Mouse (Mus musculus): ENCODE data around the gene Alg9. TPM values are rescaled to one million over a fixed set of nuclear protein-coding genes. Genes with fewer than 3 reads are reported as not detected.

Gene Alg9
- polyA plus RNA-seq, 1 experiment: 23.2 TPM

- H3K27me3 ChIP-seq (ENCODE audit: control insufficient read depth, insufficient read depth, low read length): no peaks in the 10 kb centered on the region
- DNase-seq: no peak
- no peak overlapping the region for H3K27ac ChIP-seq (ENCODE audit: control insufficient read depth, insufficient read depth, low read length)
- 79% methylated on average over 5 of the region's 5 CpGs for WGBS
- H3K36me3 ChIP-seq (ENCODE audit: control insufficient read depth, insufficient read depth, low read length): peaks cover 9% of the 10 kb centered on the region; the same call in 1 of the 2 replicates
- TF ChIP-seq CTCF (IDR thresholded peaks at IDR 0.05; ENCODE audit: borderline replicate concordance, control insufficient read depth, extremely low read depth, insufficient read depth, low read length, poor library complexity): no peak
- peaks cover 14% of the 10 kb centered on the region; the same call in 1 of the 2 replicates for H3K4me1 ChIP-seq (replicated peaks; ENCODE audit: control insufficient read depth, insufficient read depth, low read length)
- no peak overlapping the region for H3K4me3 ChIP-seq (ENCODE audit: control insufficient read depth, insufficient read depth, low read length)
Measured at GRCm38 (mm10) chr9:50855780-50856179, 81.0 kb downstream of the Alg9 start.

DNA sequence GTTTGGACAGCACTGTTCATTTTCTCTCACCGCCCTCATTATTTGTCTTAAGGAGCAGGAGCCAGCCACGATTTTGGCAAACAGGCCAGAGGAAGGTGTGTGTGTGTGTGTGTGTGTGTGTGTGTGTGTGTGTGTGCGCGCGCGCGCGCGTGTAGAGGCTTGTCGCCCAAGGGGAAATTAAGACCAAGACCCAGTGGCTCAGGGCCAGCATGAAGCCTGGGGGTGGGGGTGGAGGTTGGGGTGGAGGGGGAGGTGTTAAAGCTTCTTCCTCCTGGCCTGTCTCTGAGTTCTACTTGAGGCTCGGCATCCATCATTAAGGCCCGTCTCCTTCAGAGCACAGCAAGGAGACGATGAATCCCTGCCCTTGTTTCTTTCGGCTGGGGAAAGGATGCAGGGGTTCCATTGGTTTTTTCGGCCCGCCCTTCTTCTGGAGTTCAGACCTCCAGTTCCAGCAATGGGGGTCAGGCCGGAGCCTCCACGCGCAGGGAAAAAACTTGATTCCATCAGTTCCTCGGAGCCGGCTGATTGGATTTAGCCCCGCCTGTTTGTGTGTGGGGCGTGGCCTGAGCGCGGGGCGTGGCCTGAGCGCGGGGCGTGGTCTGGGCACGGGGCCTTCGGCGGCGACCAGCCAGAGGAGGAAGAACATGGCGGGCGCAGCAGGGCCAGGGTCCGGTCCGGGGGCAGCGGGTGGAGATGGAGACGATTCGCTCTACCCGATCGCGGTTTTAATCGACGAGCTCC lies 81.7 kb downstream of the Alg9 start:
- TF ChIP-seq CTCF (IDR thresholded peaks at IDR 0.05; ENCODE audit: borderline replicate concordance, control insufficient read depth, extremely low read depth, insufficient read depth, low read length, poor library complexity): no peak
- peak; percentile 75 for TF ChIP-seq POLR2A (IDR thresholded peaks at IDR 0.05; ENCODE audit: control insufficient read depth, extremely low read depth, insufficient read depth, low read length, poor library complexity)
- no peak overlapping the region for H3K27ac ChIP-seq (ENCODE audit: control insufficient read depth, insufficient read depth, low read length)
- H3K4me1 ChIP-seq (replicated peaks; ENCODE audit: control insufficient read depth, insufficient read depth, low read length): peaks cover 12% of the 10 kb centered on the region; the same call in 1 of the 2 replicates
- H3K27me3 ChIP-seq (ENCODE audit: control insufficient read depth, insufficient read depth, low read length): no peaks in the 10 kb centered on the region
- peak; percentile 95 for DNase-seq
- peaks cover 13% of the 10 kb centered on the region for H3K36me3 ChIP-seq (ENCODE audit: control insufficient read depth, insufficient read depth, low read length)
- WGBS: 1% methylated on average over 45 of the region's 45 CpGs
- peak overlapping the region; percentile 57 for H3K4me3 ChIP-seq (ENCODE audit: control insufficient read depth, insufficient read depth, low read length)

DNA sequence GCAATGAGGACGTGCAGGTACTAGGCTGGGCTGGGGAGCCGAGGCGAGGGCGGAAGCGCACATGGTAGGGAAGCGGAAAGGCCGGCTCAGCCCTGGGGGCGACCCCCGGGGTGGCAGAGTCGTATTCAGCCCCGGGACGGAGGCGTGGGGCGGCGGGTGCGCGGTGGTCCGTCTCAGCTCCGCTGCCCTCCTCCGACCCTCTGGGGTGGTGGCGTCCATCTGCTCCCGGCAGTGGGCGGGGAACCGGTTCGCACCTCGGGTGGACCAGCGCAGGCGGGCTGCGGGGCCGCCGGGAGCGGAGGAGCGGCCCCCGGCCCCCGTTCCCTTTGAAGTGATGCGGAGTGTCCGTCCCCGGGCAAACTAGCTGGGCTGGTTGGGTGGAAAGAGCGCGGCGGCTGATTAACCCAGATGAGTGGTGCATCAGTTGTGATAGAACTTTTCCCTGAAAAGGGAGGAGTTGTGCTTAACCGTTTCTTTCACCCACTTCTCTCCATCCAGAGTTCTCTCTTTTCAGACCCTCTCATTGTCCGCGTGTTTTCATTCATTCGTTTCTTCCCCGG lies 82.3 kb downstream of the Alg9 start:
- H3K27ac ChIP-seq (ENCODE audit: control insufficient read depth, insufficient read depth, low read length): no peak overlapping the region
- under 1% methylated on average over 46 of the region's 46 CpGs for WGBS
- no peaks in the 10 kb centered on the region for H3K27me3 ChIP-seq (ENCODE audit: control insufficient read depth, insufficient read depth, low read length)
- no peak for DNase-seq
- peaks cover 20% of the 10 kb centered on the region for H3K36me3 ChIP-seq (ENCODE audit: control insufficient read depth, insufficient read depth, low read length)
- H3K4me3 ChIP-seq (ENCODE audit: control insufficient read depth, insufficient read depth, low read length): peak overlapping the region; percentile 57
- TF ChIP-seq CTCF (IDR thresholded peaks at IDR 0.05; ENCODE audit: borderline replicate concordance, control insufficient read depth, extremely low read depth, insufficient read depth, low read length, poor library complexity) (no peak), POLR2A (IDR thresholded peaks at IDR 0.05; ENCODE audit: control insufficient read depth, extremely low read depth, insufficient read depth, low read length, poor library complexity) (no peak)
- peaks cover 12% of the 10 kb centered on the region; the same call in 1 of the 2 replicates for H3K4me1 ChIP-seq (replicated peaks; ENCODE audit: control insufficient read depth, insufficient read depth, low read length)

GRCm38 (mm10) chr9:50858681-50859080 lies 83.9 kb downstream of the Alg9 start:
- H3K27ac ChIP-seq (ENCODE audit: control insufficient read depth, insufficient read depth, low read length): no peak overlapping the region
- peaks cover 32% of the 10 kb centered on the region for H3K36me3 ChIP-seq (ENCODE audit: control insufficient read depth, insufficient read depth, low read length)
- 98% methylated on average over 6 of the region's 6 CpGs for WGBS
- H3K27me3 ChIP-seq (ENCODE audit: control insufficient read depth, insufficient read depth, low read length): no peaks in the 10 kb centered on the region
- H3K4me1 ChIP-seq (replicated peaks; ENCODE audit: control insufficient read depth, insufficient read depth, low read length): peaks cover 5% of the 10 kb centered on the region; the same call in 1 of the 2 replicates
- no peak overlapping the region for H3K4me3 ChIP-seq (ENCODE audit: control insufficient read depth, insufficient read depth, low read length)
- no peak for TF ChIP-seq CTCF (IDR thresholded peaks at IDR 0.05; ENCODE audit: borderline replicate concordance, control insufficient read depth, extremely low read depth, insufficient read depth, low read length, poor library complexity)
- TF ChIP-seq POLR2A (IDR thresholded peaks at IDR 0.05; ENCODE audit: control insufficient read depth, extremely low read depth, insufficient read depth, low read length, poor library complexity): no peak
- DNase-seq: no peak

GRCm38 (mm10) chr9:50861119-50861839 lies 86.5 kb downstream of the Alg9 start:
- H3K4me3 ChIP-seq (ENCODE audit: control insufficient read depth, insufficient read depth, low read length): no peak overlapping the region
- DNase-seq: no peak
- 95% methylated on average over 18 of the region's 18 CpGs for WGBS
- peaks cover 34% of the 10 kb centered on the region for H3K36me3 ChIP-seq (ENCODE audit: control insufficient read depth, insufficient read depth, low read length)
- no peak overlapping the region for H3K27ac ChIP-seq (ENCODE audit: control insufficient read depth, insufficient read depth, low read length)
- TF ChIP-seq CTCF (IDR thresholded peaks at IDR 0.05; ENCODE audit: borderline replicate concordance, control insufficient read depth, extremely low read depth, insufficient read depth, low read length, poor library complexity): no peak
- no peak for TF ChIP-seq POLR2A (IDR thresholded peaks at IDR 0.05; ENCODE audit: control insufficient read depth, extremely low read depth, insufficient read depth, low read length, poor library complexity)
- peaks cover 11% of the 10 kb centered on the region for H3K4me1 ChIP-seq (replicated peaks; ENCODE audit: control insufficient read depth, insufficient read depth, low read length)
- H3K27me3 ChIP-seq (ENCODE audit: control insufficient read depth, insufficient read depth, low read length): no peaks in the 10 kb centered on the region

DNA sequence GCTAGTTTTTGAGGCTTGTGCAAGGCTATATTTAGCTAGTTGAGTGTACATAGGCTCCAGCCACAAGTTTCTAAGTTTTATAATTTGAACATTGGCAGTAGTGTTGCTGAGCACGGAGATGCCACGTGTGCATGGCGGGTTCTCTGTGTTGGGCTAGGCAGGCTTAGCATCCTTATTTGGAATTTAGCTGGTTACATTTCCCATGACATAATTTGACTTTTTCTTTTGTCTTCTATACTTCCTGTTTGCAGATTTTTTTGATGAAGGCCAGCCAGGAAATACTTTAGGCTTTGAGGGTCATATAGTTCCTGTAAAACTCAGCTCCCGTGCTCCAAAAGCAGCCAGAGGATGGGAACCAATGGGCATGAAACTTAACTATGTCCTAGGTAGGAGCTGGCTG lies 89.0 kb downstream of the Alg9 start:
- DNase-seq: no peak
- H3K4me3 ChIP-seq (ENCODE audit: control insufficient read depth, insufficient read depth, low read length): no peak overlapping the region
- H3K36me3 ChIP-seq (ENCODE audit: control insufficient read depth, insufficient read depth, low read length): peaks cover 54% of the 10 kb centered on the region
- H3K27me3 ChIP-seq (ENCODE audit: control insufficient read depth, insufficient read depth, low read length): no peaks in the 10 kb centered on the region
- WGBS: 72% methylated on average over 4 of the region's 4 CpGs
- H3K27ac ChIP-seq (ENCODE audit: control insufficient read depth, insufficient read depth, low read length): no peak overlapping the region
- peaks cover 11% of the 10 kb centered on the region for H3K4me1 ChIP-seq (replicated peaks; ENCODE audit: control insufficient read depth, insufficient read depth, low read length)
- TF ChIP-seq CTCF (IDR thresholded peaks at IDR 0.05; ENCODE audit: borderline replicate concordance, control insufficient read depth, extremely low read depth, insufficient read depth, low read length, poor library complexity): no peak
- TF ChIP-seq POLR2A (IDR thresholded peaks at IDR 0.05; ENCODE audit: control insufficient read depth, extremely low read depth, insufficient read depth, low read length, poor library complexity): no peak

All from thymus, adult 2 months (tissue).